Mouse (Mus musculus) embryo, embryonic 11 days (tissue): ENCODE measurements around the gene Gfpt2.
"Not testable (repeated sequence)": the region's sequence is repeated elsewhere in the genome, so short reads cannot be mapped to it uniquely, and the experiment has no call there.

Experiments used
- DNase-seq: peaks from one replicate; pipeline ENCODE4 v3.0.0-alpha.2; 2015

The Gfpt2 gene

GRCm38 (mm10) chr11:49794342-49795144, 565 bp downstream of the Gfpt2 start:
- peak; percentile 79 for DNase-seq

GRCm38 (mm10) chr11:49798931-49799330, 5.0 kb downstream of the Gfpt2 start:
- no peak for DNase-seq

GRCm38 (mm10) chr11:49801516-49801915, 7.5 kb downstream of the Gfpt2 start:
- DNase-seq, result no peak

- DNase-seq, result no peak
These were observed 9.8 kb downstream of the Gfpt2 start for GRCm38 (mm10) chr11:49803801-49804200.

- DNase-seq, result no peak
These were observed 12.2 kb downstream of the Gfpt2 start for GRCm38 (mm10) chr11:49806218-49806617.

- no peak for DNase-seq
These were observed 15.0 kb downstream of the Gfpt2 start for GRCm38 (mm10) chr11:49808946-49809345.

- DNase-seq, result not testable (repeated sequence)
These were observed 16.7 kb downstream of the Gfpt2 start for GRCm38 (mm10) chr11:49810696-49811095.

GRCm38 (mm10) chr11:49811099-49811541, 17.1 kb downstream of the Gfpt2 start:
- DNase-seq, result no peak

- DNase-seq, result no peak
These were observed 17.9 kb downstream of the Gfpt2 start for GRCm38 (mm10) chr11:49811879-49812278.

- no peak for DNase-seq
These were observed 25.0 kb downstream of the Gfpt2 start for GRCm38 (mm10) chr11:49818869-49819566.

- DNase-seq, result no peak
These were observed 25.7 kb downstream of the Gfpt2 start for GRCm38 (mm10) chr11:49819676-49820075.

- DNase-seq, result no peak
These were observed 26.9 kb downstream of the Gfpt2 start for GRCm38 (mm10) chr11:49820928-49821327.

GRCm38 (mm10) chr11:49821546-49821945, 27.6 kb downstream of the Gfpt2 start:
- DNase-seq, result no peak

- no peak for DNase-seq
These were observed 28.4 kb downstream of the Gfpt2 start for GRCm38 (mm10) chr11:49822337-49822736.

GRCm38 (mm10) chr11:49824896-49825295, 30.9 kb downstream of the Gfpt2 start:
- DNase-seq, result peak; percentile 61

GRCm38 (mm10) chr11:49827243-49827642, 33.3 kb downstream of the Gfpt2 start:
- peak; percentile 43 for DNase-seq

- no peak for DNase-seq
These were observed 35.3 kb downstream of the Gfpt2 start for GRCm38 (mm10) chr11:49829176-49829745.

- DNase-seq, result no peak
These were observed 38.0 kb downstream of the Gfpt2 start for GRCm38 (mm10) chr11:49831980-49832379.

GRCm38 (mm10) chr11:49832962-49833361, 39.0 kb downstream of the Gfpt2 start:
- DNase-seq, result no peak

GRCm38 (mm10) chr11:49834248-49834647, 40.3 kb downstream of the Gfpt2 start:
- no peak for DNase-seq

GRCm38 (mm10) chr11:49835257-49835956, 41.4 kb downstream of the Gfpt2 start:
- no peak for DNase-seq

GRCm38 (mm10) chr11:49837717-49838407, 43.9 kb downstream of the Gfpt2 start:
- DNase-seq, result no peak

GRCm38 (mm10) chr11:49840666-49841065, 46.7 kb downstream of the Gfpt2 start:
- no peak for DNase-seq
